Mouse (Mus musculus): ENCODE data around the gene Nudt15. TPM values are rescaled to one million over a fixed set of nuclear protein-coding genes. Genes with fewer than 3 reads are reported as not detected.

The Nudt15 gene
- total RNA-seq, 2 experiments from 2014 or later, result 6.9 to 7.0 TPM

GRCm38 (mm10) chr14:73507702-73508376, 40.2 kb downstream of the Nudt15 start:
- no peak for DNase-seq

- no peak for DNase-seq
Measured at GRCm38 (mm10) chr14:73507200-73507599, 40.8 kb downstream of the Nudt15 start.

GRCm38 (mm10) chr14:73506283-73506682, 41.8 kb downstream of the Nudt15 start:
- peak; percentile 26 for DNase-seq

- DNase-seq, result no peak
Measured at GRCm38 (mm10) chr14:73503237-73503933, 44.7 kb downstream of the Nudt15 start.

GRCm38 (mm10) chr14:73502591-73503184, 45.4 kb downstream of the Nudt15 start:
- peak; percentile 60 for DNase-seq

GRCm38 (mm10) chr14:73501721-73502120, 46.3 kb downstream of the Nudt15 start:
- no peak for DNase-seq

- DNase-seq, result no peak
Measured at GRCm38 (mm10) chr14:73501283-73501682, 46.8 kb downstream of the Nudt15 start.

- DNase-seq, result peak; percentile 32
Measured at GRCm38 (mm10) chr14:73495753-73496152, 52.3 kb downstream of the Nudt15 start.

GRCm38 (mm10) chr14:73494122-73494521, 53.9 kb downstream of the Nudt15 start:
- DNase-seq, result no peak

GRCm38 (mm10) chr14:73493356-73493755, 54.7 kb downstream of the Nudt15 start:
- DNase-seq, result no peak

GRCm38 (mm10) chr14:73486641-73487040, 61.4 kb downstream of the Nudt15 start:
- no peak for DNase-seq

GRCm38 (mm10) chr14:73484366-73485110, 63.5 kb downstream of the Nudt15 start:
- DNase-seq, result no peak

GRCm38 (mm10) chr14:73483516-73484229, 64.4 kb downstream of the Nudt15 start:
- DNase-seq, result no peak

GRCm38 (mm10) chr14:73479771-73480170, 68.3 kb downstream of the Nudt15 start:
- DNase-seq, result no peak

- DNase-seq, result no peak
Measured at GRCm38 (mm10) chr14:73478321-73478720, 69.7 kb downstream of the Nudt15 start.

GRCm38 (mm10) chr14:73477077-73477476, 71.0 kb downstream of the Nudt15 start:
- DNase-seq, result no peak

- no peak for DNase-seq
Measured at GRCm38 (mm10) chr14:73476361-73476934, 71.6 kb downstream of the Nudt15 start.

- no peak for DNase-seq
Measured at GRCm38 (mm10) chr14:73475506-73475905, 72.5 kb downstream of the Nudt15 start.

- DNase-seq, result no peak
Measured at GRCm38 (mm10) chr14:73474636-73475093, 73.4 kb downstream of the Nudt15 start.

GRCm38 (mm10) chr14:73473670-73474460, 74.2 kb downstream of the Nudt15 start:
- peak; percentile 74 for DNase-seq

GRCm38 (mm10) chr14:73472205-73472604, 75.8 kb downstream of the Nudt15 start:
- no peak for DNase-seq
